Comparison of ENCODE assay signal across 9 mouse cellular contexts in the genomic region with DNA sequence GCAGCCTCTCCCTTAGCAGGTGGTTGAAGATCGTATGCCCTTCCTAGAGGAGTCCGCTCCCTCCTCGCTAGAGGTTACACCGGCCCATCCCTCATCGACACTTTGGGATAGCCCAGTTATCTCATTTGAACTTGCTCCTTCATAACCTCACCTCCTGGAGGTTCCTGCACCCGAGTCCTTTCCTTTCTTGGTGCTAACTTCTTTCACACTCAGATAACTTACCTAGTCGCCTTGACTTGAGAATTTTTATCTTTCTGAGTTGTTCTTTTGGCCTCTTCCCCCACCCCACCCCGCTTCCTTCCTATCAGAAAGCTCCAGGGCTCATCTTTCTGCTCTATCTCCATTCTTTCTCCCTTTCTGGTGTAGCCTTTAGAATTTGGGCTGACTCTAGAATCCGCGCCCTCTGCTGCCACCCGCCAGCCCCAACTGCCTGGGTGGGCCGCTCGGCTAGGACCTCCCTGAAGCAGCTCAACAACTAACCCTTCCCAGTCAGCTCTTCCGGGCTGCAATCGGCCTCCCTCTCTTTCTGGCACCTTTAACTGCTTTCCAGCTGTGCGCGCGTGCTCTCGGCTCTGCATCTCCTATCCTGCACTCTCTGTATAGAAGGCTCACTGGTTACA. TPM values are rescaled to one million over a fixed set of nuclear protein-coding genes. Genes with fewer than 3 reads are reported as not detected.
DNase-seq lines count a peak whose midpoint lies in the region; ATAC-seq and TF ChIP-seq lines count a peak whose summit lies in the region.
"Had no signal": no experiment of that assay in that cellular context is flagged by ENCODE, and none has a peak within 500 bp of the region (broad histone marks: within the 10 kb centered on the region; RNA-seq: fewer than 3 reads in every experiment).

No protein-coding gene starts in this region.

- 8% methylated on average over 19 of the region's 19 CpGs for WGBS in forebrain, embryonic 10.5 days
- 8% methylated on average over 19 of the region's 19 CpGs for WGBS in forebrain, embryonic 14.5 days
- 7% methylated on average over 19 of the region's 19 CpGs for WGBS in limb, embryonic 12.5 days

- no peak overlapping the region for H3K9ac ChIP-seq in forebrain, embryonic 14.5 days (ENCODE audit: low read length)
- H3K9ac ChIP-seq in limb, embryonic 12.5 days (replicated peaks): no peak overlapping the region

- peaks cover 38% of the 10 kb centered on the region for H3K79me2 ChIP-seq in myocyte (ENCODE audit: control insufficient read depth, insufficient read depth)

- peak overlapping the region; percentile 48; the same call in 1 of the 2 replicates for H3K27ac ChIP-seq in forebrain, embryonic 10.5 days
- no peak overlapping the region for H3K27ac ChIP-seq in forebrain, embryonic 14.5 days (ENCODE audit: low read depth, low read length)
- peak overlapping the region; percentile 35; the same call in 1 of the 2 replicates for H3K27ac ChIP-seq in limb, embryonic 12.5 days

- peaks cover 50% of the 10 kb centered on the region for H3K27me3 ChIP-seq in forebrain, embryonic 10.5 days (ENCODE audit: poor library complexity, severe bottlenecking)
- H3K27me3 ChIP-seq in forebrain, embryonic 14.5 days (replicated peaks; ENCODE audit: control insufficient read depth, insufficient read depth, low read length): peaks cover 12% of the 10 kb centered on the region
- no peaks in the 10 kb centered on the region for H3K27me3 ChIP-seq in limb, embryonic 12.5 days
- H3K27me3 ChIP-seq in myocyte (ENCODE audit: control insufficient read depth, insufficient read depth, insufficient read length): no peaks in the 10 kb centered on the region

- no peak for ATAC-seq in forebrain, embryonic 14.5 days
- ATAC-seq in limb, embryonic 12.5 days (ENCODE audit: insufficient number of reproducible peaks, insufficient read depth, low FRiP score, low TSS enrichment, low read depth): no peak; the same call in 1 of the 2 replicates

- peaks cover 36% of the 10 kb centered on the region for H3K4me1 ChIP-seq in forebrain, embryonic 10.5 days
- no peaks in the 10 kb centered on the region for H3K4me1 ChIP-seq in forebrain, embryonic 14.5 days (ENCODE audit: control insufficient read depth, insufficient read depth, low read length)
- H3K4me1 ChIP-seq in limb, embryonic 12.5 days (replicated peaks): peaks cover 28% of the 10 kb centered on the region

- no peak overlapping the region; the same call in 1 of the 2 replicates for H3K4me2 ChIP-seq in forebrain, embryonic 14.5 days (ENCODE audit: low read length)
- H3K4me2 ChIP-seq in limb, embryonic 12.5 days: peak overlapping the region; percentile 73
- peak overlapping the region; percentile 77 for H3K4me2 ChIP-seq in myocyte (ENCODE audit: low read depth)

- H3K36me3 ChIP-seq in forebrain, embryonic 10.5 days (replicated peaks): no peaks in the 10 kb centered on the region
- H3K36me3 ChIP-seq in forebrain, embryonic 14.5 days (ENCODE audit: control insufficient read depth, insufficient read depth, low read length): no peaks in the 10 kb centered on the region
- H3K36me3 ChIP-seq in limb, embryonic 12.5 days: no peaks in the 10 kb centered on the region; the same call in 1 of the 2 replicates
- no peaks in the 10 kb centered on the region for H3K36me3 ChIP-seq in myocyte (ENCODE audit: control insufficient read depth, insufficient read depth)

- peak overlapping the region; percentile 70 for H3K4me3 ChIP-seq in forebrain, embryonic 10.5 days
- no peak overlapping the region for H3K4me3 ChIP-seq in forebrain, embryonic 14.5 days (ENCODE audit: low read depth, low read length)
- H3K4me3 ChIP-seq in limb, embryonic 12.5 days (replicated peaks): peak overlapping the region; percentile 82
- H3K4me3 ChIP-seq in myocyte: peak overlapping the region; percentile 75

- H3ac ChIP-seq in myocyte (ENCODE audit: control insufficient read depth, insufficient read length): no peak overlapping the region

- TF ChIP-seq POLR2A in myocyte (IDR thresholded peaks at IDR 0.05; ENCODE audit: insufficient read length, low read depth): no peak

- peak; percentile 60 for DNase-seq in forebrain, embryonic 10.5 days (ENCODE audit: extremely low spot score, low spot score)
- DNase-seq in forebrain, embryonic 14.5 days (ENCODE audit: low spot score): no peak
- peak; percentile 87 for DNase-seq in R1 (ENCODE audit: low read depth, low spot score)
- peak; percentile 62 for DNase-seq in forelimb bud, embryonic 11.5 days (ENCODE audit: low read depth, low spot score)
- no peak for DNase-seq in right cerebral cortex, postnatal 10 days (ENCODE audit: low spot score in 2 of 2)
- DNase-seq in left cerebral cortex, adult 18-20 months (ENCODE audit: low spot score in 2 of 2): no peak

- no peaks in the 10 kb centered on the region for H3K9me3 ChIP-seq in forebrain, embryonic 10.5 days
- H3K9me3 ChIP-seq in forebrain, embryonic 14.5 days (replicated peaks; ENCODE audit: control insufficient read depth, low read length): no peaks in the 10 kb centered on the region
- H3K9me3 ChIP-seq in limb, embryonic 12.5 days: no peaks in the 10 kb centered on the region

TF ChIP-seq in myocyte, 11 proteins besides CTCF, POLR2A, EP300 and RAD21:
- no peak for TF ChIP-seq USF1 (IDR thresholded peaks at IDR 0.05; ENCODE audit: low read depth)
- TF ChIP-seq TCF3 (IDR thresholded peaks at IDR 0.05; ENCODE audit: insufficient read length, low read depth): no peak
- no peak for TF ChIP-seq E2F4 (IDR thresholded peaks at IDR 0.05; ENCODE audit: insufficient read depth)
- TF ChIP-seq TCF12 (IDR thresholded peaks at IDR 0.05; ENCODE audit: insufficient read depth, poor library complexity, severe bottlenecking): no peak
- no peak for TF ChIP-seq MYOG (IDR thresholded peaks at IDR 0.05; ENCODE audit: control insufficient read depth in 1 of 3, insufficient read depth in 1 of 3, insufficient read length in 2 of 3, low read depth in 2 of 3)
- TF ChIP-seq POLR2AphosphoS2 (IDR thresholded peaks at IDR 0.05; ENCODE audit: insufficient read length, low read depth): no peak
- TF ChIP-seq REST (IDR thresholded peaks at IDR 0.05; ENCODE audit: insufficient read depth, insufficient read length): no peak
- TF ChIP-seq MYOD1 (IDR thresholded peaks at IDR 0.05; ENCODE audit: control insufficient read depth in 1 of 3, insufficient read length in 2 of 3, low read depth in 2 of 3): no peak

RNA-seq across cellular contexts. Expression of a gene that starts 0.9 kb away (rescaled TPM):
- polyA plus RNA-seq in forebrain, embryonic 10.5 days (2016; fragmentation: Nextera tagmentation; extraction: Ambion mirVana): 14.9 and 17.8 TPM in 2 replicates
- 5.1 and 9.4 TPM in 2 replicates for polyA plus RNA-seq in forebrain, embryonic 14.5 days (2014; fragmentation: Nextera tagmentation; extraction: Ambion mirVana)
- 35.5 and 42.8 TPM in 2 replicates for polyA plus RNA-seq in limb, embryonic 12.5 days (2016; fragmentation: Nextera tagmentation; extraction: Ambion mirVana)
- polyA plus RNA-seq in myocyte (2012; fragmentation: generic; extraction: Trizol): 95.7 TPM
- total RNA-seq in left cerebral cortex, adult 18-20 months (2021): 10 to 100 TPM; 17.3 to 19.2 TPM

RNA-seq across cellular contexts. Expression of a gene that starts 12.4 kb away (rescaled TPM):
- not detected in 2 replicates for polyA plus RNA-seq in forebrain, embryonic 10.5 days (2016; fragmentation: Nextera tagmentation; extraction: Ambion mirVana)
- not detected in 2 replicates for polyA plus RNA-seq in forebrain, embryonic 14.5 days (2014; fragmentation: Nextera tagmentation; extraction: Ambion mirVana)
- polyA plus RNA-seq in limb, embryonic 12.5 days (2016; fragmentation: Nextera tagmentation; extraction: Ambion mirVana): not detected in 2 replicates
- polyA plus RNA-seq in myocyte (2012; fragmentation: generic; extraction: Trizol): not detected
- not detected for total RNA-seq in left cerebral cortex, adult 18-20 months (2021)
- polyA plus RNA-seq: C2C12 had no signal

RNA-seq across cellular contexts. Expression of a gene that starts 23.6 kb away (rescaled TPM):
- polyA plus RNA-seq in forebrain, embryonic 10.5 days (2016; fragmentation: Nextera tagmentation; extraction: Ambion mirVana): 0.76 and 1.4 TPM in 2 replicates
- polyA plus RNA-seq in forebrain, embryonic 14.5 days (2014; fragmentation: Nextera tagmentation; extraction: Ambion mirVana): 0.17 and 0.48 TPM in 2 replicates
- polyA plus RNA-seq in limb, embryonic 12.5 days (2016; fragmentation: Nextera tagmentation; extraction: Ambion mirVana): 2.2 and 2.3 TPM in 2 replicates
- polyA plus RNA-seq in myocyte (2012; fragmentation: generic; extraction: Trizol): 1.1 TPM
- 10 to 100 TPM; 22.8 to 26.4 TPM for total RNA-seq in left cerebral cortex, adult 18-20 months (2021)

RNA-seq across cellular contexts. Expression of a gene that starts 24.3 kb away (rescaled TPM):
- polyA plus RNA-seq in forebrain, embryonic 10.5 days (2016; fragmentation: Nextera tagmentation; extraction: Ambion mirVana): 19.4 and 20.5 TPM in 2 replicates
- 18.4 and 20.3 TPM in 2 replicates for polyA plus RNA-seq in forebrain, embryonic 14.5 days (2014; fragmentation: Nextera tagmentation; extraction: Ambion mirVana)
- 23.8 and 24.4 TPM in 2 replicates for polyA plus RNA-seq in limb, embryonic 12.5 days (2016; fragmentation: Nextera tagmentation; extraction: Ambion mirVana)
- 30.4 TPM for polyA plus RNA-seq in myocyte (2012; fragmentation: generic; extraction: Trizol)
- 10 to 100 TPM; 18.9 to 19.2 TPM for total RNA-seq in left cerebral cortex, adult 18-20 months (2021)

RNA-seq across cellular contexts. Expression of a gene that starts 28.6 kb away (rescaled TPM):
- 28.9 and 31.5 TPM in 2 replicates for polyA plus RNA-seq in forebrain, embryonic 10.5 days (2016; fragmentation: Nextera tagmentation; extraction: Ambion mirVana)
- 48.2 and 57.8 TPM in 2 replicates for polyA plus RNA-seq in forebrain, embryonic 14.5 days (2014; fragmentation: Nextera tagmentation; extraction: Ambion mirVana)
- 24.1 and 26.9 TPM in 2 replicates for polyA plus RNA-seq in limb, embryonic 12.5 days (2016; fragmentation: Nextera tagmentation; extraction: Ambion mirVana)
- polyA plus RNA-seq in myocyte (2012; fragmentation: generic; extraction: Trizol): 60.0 TPM
- total RNA-seq in left cerebral cortex, adult 18-20 months (2021): 10 to 100 TPM; 92.9 to 93.3 TPM

Comparison
In these comparisons a context has a peak if more than half of its experiments do, and no peak if none do; other contexts are left out.
1. DNase-seq: peak in forebrain, embryonic 10.5 days (single experiment), R1 (single experiment) and forelimb bud, embryonic 11.5 days (single experiment); none in forebrain, embryonic 14.5 days (single experiment), right cerebral cortex, postnatal 10 days (0 of 2) and left cerebral cortex, adult 18-20 months (0 of 2).